Mouse (Mus musculus): ENCODE results near the gene Sec61g.

DNA sequence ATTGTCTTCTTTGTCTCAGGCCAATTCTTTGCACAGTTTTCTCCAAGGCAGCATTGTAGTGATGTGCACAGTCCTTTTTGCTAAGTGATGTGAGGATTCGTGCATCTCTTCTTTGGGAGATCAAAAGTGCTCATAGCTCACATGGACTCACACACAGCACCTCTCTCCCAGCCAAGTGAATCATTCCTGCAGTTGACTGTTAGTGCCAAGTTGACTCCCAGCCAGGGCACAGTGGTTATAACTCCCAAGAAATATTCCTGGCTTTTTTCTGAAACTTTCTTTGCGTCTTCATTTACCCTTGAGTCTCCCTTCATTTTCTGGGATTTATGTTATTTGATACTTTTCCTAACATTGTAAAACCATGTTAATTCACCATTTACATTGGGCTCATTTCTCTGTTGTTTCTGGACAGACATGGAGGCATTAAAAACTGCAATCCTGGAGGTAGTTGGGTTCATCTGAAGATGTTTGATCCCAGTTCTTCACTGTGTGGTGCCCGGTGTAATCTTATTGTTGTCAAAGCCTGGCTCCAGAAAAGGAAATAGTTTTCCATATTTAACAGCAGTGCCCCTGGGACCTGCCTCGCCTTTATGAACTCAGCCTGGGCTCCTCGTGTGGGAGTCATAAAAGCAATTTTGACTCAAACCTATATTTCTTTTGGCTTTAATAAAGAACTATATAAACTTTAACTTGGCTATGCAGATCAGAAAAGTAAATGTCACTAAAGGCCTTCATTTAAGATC lies 38.3 kb upstream of the Sec61g start:
- no peak for TF ChIP-seq GATA1 (IDR thresholded peaks at IDR 0.05; ENCODE audit: borderline replicate concordance, low read length)
- no peak for TF ChIP-seq FLI1 (IDR thresholded peaks at IDR 0.05; ENCODE audit: low read length)

Data from megakaryocyte, embryonic 14.5 days (primary cell).